27 mouse cellular contexts compared by ENCODE assay signal in the genomic region with DNA sequence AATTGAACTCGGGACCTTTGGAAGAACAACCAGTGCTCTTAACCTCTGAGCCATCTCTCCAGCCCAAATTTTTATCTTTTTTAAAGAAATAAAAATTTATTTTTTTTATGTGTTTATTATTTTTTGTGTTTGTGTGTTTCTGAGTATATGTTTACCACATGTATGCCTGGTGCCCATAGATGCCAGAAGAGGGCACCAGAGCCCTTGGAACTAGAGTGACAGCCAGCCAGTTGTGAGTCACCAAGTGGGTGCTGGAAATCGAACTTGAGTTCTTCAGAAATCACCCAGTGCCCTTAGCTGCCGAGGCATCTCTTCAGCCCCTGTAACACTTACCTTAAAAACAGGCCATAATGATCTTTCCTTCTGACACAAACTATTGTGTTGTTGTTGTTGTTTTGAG. TPM values are rescaled to one million over a fixed set of nuclear protein-coding genes. Genes with fewer than 3 reads are reported as not detected.
DNase-seq lines count a peak whose midpoint lies in the region; ATAC-seq and TF ChIP-seq lines count a peak whose summit lies in the region.
"Had no signal": no experiment of that assay in that cellular context is flagged by ENCODE, and none has a peak within 500 bp of the region (broad histone marks: within the 10 kb centered on the region; RNA-seq: fewer than 3 reads in every experiment).

No protein-coding gene starts in this region.

- H3K9ac ChIP-seq in liver, postnatal 0 days (replicated peaks) = no peak overlapping the region
- H3K9ac ChIP-seq in liver, embryonic 12.5 days = no peak overlapping the region
- no peak overlapping the region for H3K9ac ChIP-seq in ES-Bruce4 (ENCODE audit: low read depth, poor library complexity, severe bottlenecking)
- no peak overlapping the region for H3K9ac ChIP-seq in forebrain, embryonic 15.5 days (replicated peaks)
- H3K9ac ChIP-seq: embryonic facial prominence, embryonic 15.5 days; heart, embryonic 12.5 days; hindbrain, embryonic 14.5 days had no signal

- no peaks in the 10 kb centered on the region for H3K36me3 ChIP-seq in liver, postnatal 0 days (replicated peaks; ENCODE audit: insufficient read depth, low read length)
- no peaks in the 10 kb centered on the region for H3K36me3 ChIP-seq in liver, embryonic 12.5 days
- no peaks in the 10 kb centered on the region for H3K36me3 ChIP-seq in ES-Bruce4 (ENCODE audit: control insufficient read depth, insufficient read depth, low read length, poor library complexity, severe bottlenecking)
- no peaks in the 10 kb centered on the region for H3K36me3 ChIP-seq in forebrain, embryonic 15.5 days
- H3K36me3 ChIP-seq: embryonic facial prominence, embryonic 15.5 days; forebrain, embryonic 10.5 days; G1E; heart, embryonic 12.5 days; hindbrain, embryonic 10.5 days had no signal

- no peak overlapping the region for H3K27ac ChIP-seq in liver, postnatal 0 days (ENCODE audit: low read depth)
- H3K27ac ChIP-seq in liver, embryonic 12.5 days = no peak overlapping the region
- no peak overlapping the region for H3K27ac ChIP-seq in ES-Bruce4 (ENCODE audit: insufficient read depth, low read length)
- no peak overlapping the region for H3K27ac ChIP-seq in forebrain, embryonic 15.5 days (replicated peaks)
- H3K27ac ChIP-seq: embryonic facial prominence, embryonic 15.5 days; forebrain, embryonic 10.5 days; hindbrain, embryonic 10.5 days; hindbrain, embryonic 14.5 days had no signal

- no peak for TF ChIP-seq EP300 in liver, postnatal 0 days (IDR thresholded peaks at IDR 0.05; ENCODE audit: low read depth)
- no peak for TF ChIP-seq EP300 in ES-Bruce4 (IDR thresholded peaks at IDR 0.05; ENCODE audit: insufficient read depth, low read depth, low read length)

- ATAC-seq in liver, postnatal 0 days = no peak
- ATAC-seq in liver, embryonic 12.5 days = no peak
- no peak for ATAC-seq in forebrain, embryonic 15.5 days (replicated peaks)
- ATAC-seq: CD4-positive, CD25-positive, alpha-beta regulatory T cell, adult 4 months; forebrain, embryonic 16.5 days; intestine, embryonic 16.5 days had no signal

- no peaks in the 10 kb centered on the region for H3K9me3 ChIP-seq in liver, postnatal 0 days (ENCODE audit: low read length)
- H3K9me3 ChIP-seq in liver, embryonic 12.5 days (replicated peaks) = no peaks in the 10 kb centered on the region
- H3K9me3 ChIP-seq in ES-Bruce4 (replicated peaks; ENCODE audit: control insufficient read depth, insufficient read depth, low read length, poor library complexity, severe bottlenecking) = no peaks in the 10 kb centered on the region
- H3K9me3 ChIP-seq in forebrain, embryonic 15.5 days = no peaks in the 10 kb centered on the region
- H3K9me3 ChIP-seq: embryonic facial prominence, embryonic 15.5 days; forebrain, embryonic 10.5 days; G1E; heart, embryonic 12.5 days; hindbrain, embryonic 10.5 days had no signal

- H3K4me1 ChIP-seq in liver, postnatal 0 days (ENCODE audit: insufficient read depth) = no peaks in the 10 kb centered on the region
- no peaks in the 10 kb centered on the region for H3K4me1 ChIP-seq in liver, embryonic 12.5 days
- no peaks in the 10 kb centered on the region for H3K4me1 ChIP-seq in ES-Bruce4 (ENCODE audit: control insufficient read depth, insufficient read depth, low read length)
- H3K4me1 ChIP-seq in forebrain, embryonic 15.5 days = no peaks in the 10 kb centered on the region
- H3K4me1 ChIP-seq: embryonic facial prominence, embryonic 15.5 days; forebrain, embryonic 10.5 days; heart, embryonic 12.5 days; hindbrain, embryonic 10.5 days had no signal

- no peak for TF ChIP-seq POLR2A in ES-Bruce4 (IDR thresholded peaks at IDR 0.05; ENCODE audit: insufficient read depth, low read length)

- no peaks in the 10 kb centered on the region for H3K27me3 ChIP-seq in liver, postnatal 0 days (ENCODE audit: insufficient read depth, low read length)
- H3K27me3 ChIP-seq in liver, embryonic 12.5 days (replicated peaks) = peaks cover 11% of the 10 kb centered on the region
- no peaks in the 10 kb centered on the region for H3K27me3 ChIP-seq in ES-Bruce4 (ENCODE audit: control insufficient read depth, insufficient read depth, low read length, poor library complexity, severe bottlenecking)
- H3K27me3 ChIP-seq in forebrain, embryonic 15.5 days = no peaks in the 10 kb centered on the region
- H3K27me3 ChIP-seq: embryonic facial prominence, embryonic 15.5 days; heart, embryonic 12.5 days had no signal

- 83% methylated on average over 3 of the region's 3 CpGs for WGBS in liver, postnatal 0 days (ENCODE audit: insufficient replicate concordance)
- whole genome bisulfite sequencing in liver, embryonic 12.5 days (ENCODE audit: insufficient replicate concordance) = 64% methylated on average over 3 of the region's 3 CpGs
- WGBS in forebrain, embryonic 15.5 days = 86% methylated on average over 3 of the region's 3 CpGs

- peak; percentile 40 for TF ChIP-seq CTCF in liver, postnatal 0 days (IDR thresholded peaks at IDR 0.05; ENCODE audit: low read depth)
- TF ChIP-seq CTCF in ES-Bruce4 (IDR thresholded peaks at IDR 0.05; ENCODE audit: low read depth, low read length) = peak; percentile 35

- no peak overlapping the region for H3K4me3 ChIP-seq in liver, postnatal 0 days (ENCODE audit: low read depth, low read length)
- H3K4me3 ChIP-seq in liver, embryonic 12.5 days = no peak overlapping the region
- H3K4me3 ChIP-seq in ES-Bruce4 (ENCODE audit: low read depth, low read length) = no peak overlapping the region
- H3K4me3 ChIP-seq in forebrain, embryonic 15.5 days = no peak overlapping the region
- H3K4me3 ChIP-seq: embryonic facial prominence, embryonic 15.5 days; erythroblast, embryonic 14.5 days; forebrain, embryonic 10.5 days; heart, embryonic 12.5 days; hindbrain, embryonic 10.5 days had no signal

- no peak overlapping the region for H3K4me2 ChIP-seq in liver, postnatal 0 days (ENCODE audit: low read depth, low read length)
- no peak overlapping the region for H3K4me2 ChIP-seq in liver, embryonic 12.5 days
- no peak overlapping the region for H3K4me2 ChIP-seq in forebrain, embryonic 15.5 days (replicated peaks)
- H3K4me2 ChIP-seq: embryonic facial prominence, embryonic 15.5 days; heart, embryonic 12.5 days; hindbrain, embryonic 14.5 days had no signal

- no peak for DNase-seq in liver, postnatal 0 days
- DNase-seq in R1 (ENCODE audit: low read depth, low spot score) = peak; percentile 34
- DNase-seq in Muller cell, postnatal 12 days (ENCODE audit: inconsistent ontology term) = no peak
- DNase-seq in c-Kit-positive CD71-positive TER-119-positive erythroid progenitor cells, embryonic 14.5 days (ENCODE audit: low spot score) = no peak
- DNase-seq: adrenal gland, postnatal 10 days; B cell, adult 2 months; cerebellum, adult 8-10 months; cerebellum, postnatal 14 days; embryo, embryonic 11 days; gastrocnemius, postnatal 25 days; kidney, adult 8-10 months had no signal

RNA-seq across cellular contexts. Expression of a gene that starts 8.9 kb away (rescaled TPM):
- polyA plus RNA-seq in liver, postnatal 0 days (2015; fragmentation: Nextera tagmentation; extraction: Ambion mirVana) = 31.5 and 33.2 TPM in 2 replicates
- polyA plus RNA-seq in liver, embryonic 12.5 days (2016; fragmentation: Nextera tagmentation; extraction: Ambion mirVana) = 110 and 112 TPM in 2 replicates
- polyA plus RNA-seq in ES-Bruce4 (2011; ENCODE audit: insufficient read depth, insufficient read length, low read depth, missing spikeins) = 221 and 225 TPM in 2 replicates
- polyA plus RNA-seq in forebrain, embryonic 15.5 days (2015; fragmentation: Nextera tagmentation; extraction: Ambion mirVana) = 28.4 and 32.0 TPM in 2 replicates

RNA-seq across cellular contexts. Expression of a gene that starts 37.7 kb away (rescaled TPM):
- polyA plus RNA-seq in liver, postnatal 0 days (2015; fragmentation: Nextera tagmentation; extraction: Ambion mirVana) = 0.78 and 0.81 TPM in 2 replicates
- polyA plus RNA-seq in liver, embryonic 12.5 days (2016; fragmentation: Nextera tagmentation; extraction: Ambion mirVana) = 0.83 and 1.2 TPM in 2 replicates
- polyA plus RNA-seq in ES-Bruce4 (2011; ENCODE audit: insufficient read depth, insufficient read length, low read depth, missing spikeins) = not detected in 2 replicates
- polyA plus RNA-seq in forebrain, embryonic 15.5 days (2015; fragmentation: Nextera tagmentation; extraction: Ambion mirVana) = 4.3 TPM in 2 replicates
- polyA plus RNA-seq: CD4-positive, CD25-positive, alpha-beta regulatory T cell, adult 4 months; erythroblast, embryonic 14.5 days; G1E had no signal

RNA-seq across cellular contexts. Expression of a gene that starts 52.4 kb away (rescaled TPM):
- not detected in 2 replicates for polyA plus RNA-seq in liver, postnatal 0 days (2015; fragmentation: Nextera tagmentation; extraction: Ambion mirVana)
- 0.19 TPM in 1 of 2 replicates, not detected in the other for polyA plus RNA-seq in liver, embryonic 12.5 days (2016; fragmentation: Nextera tagmentation; extraction: Ambion mirVana)
- 0.45 TPM in 1 of 2 replicates, not detected in the other for polyA plus RNA-seq in ES-Bruce4 (2011; ENCODE audit: insufficient read depth, insufficient read length, low read depth, missing spikeins)
- polyA plus RNA-seq in forebrain, embryonic 15.5 days (2015; fragmentation: Nextera tagmentation; extraction: Ambion mirVana) = not detected in 2 replicates
- polyA plus RNA-seq: CD4-positive, CD25-positive, alpha-beta regulatory T cell, adult 4 months; embryonic facial prominence, embryonic 11.5 days; erythroblast, embryonic 14.5 days; forebrain, embryonic 10.5 days; forebrain, embryonic 16.5 days; frontal cortex, adult 2 months; G1E; heart, embryonic 12.5 days; heart, embryonic 16.5 days; hindbrain, embryonic 10.5 days; intestine, embryonic 16.5 days had no signal
